Mouse (Mus musculus): Measurements from ENCODE around the gene Sod3. TPM values are rescaled to one million over a fixed set of nuclear protein-coding genes. Genes with fewer than 3 reads are reported as not detected.

Sod3 gene
- total RNA-seq, 4 experiments from 2014 or later = 10.6 to 16.8 (median 13.2) TPM

GRCm38 (mm10) chr5:52375847-52376246 lies 12.3 kb downstream of the Sod3 start:
- DNase-seq (ENCODE audit: low spot score) = no peak

GRCm38 (mm10) chr5:52382837-52383236 lies 19.2 kb downstream of the Sod3 start:
- DNase-seq (ENCODE audit: low spot score) = no peak

GRCm38 (mm10) chr5:52383748-52384147 lies 20.2 kb downstream of the Sod3 start:
- no peak for DNase-seq (ENCODE audit: low spot score)

DNA sequence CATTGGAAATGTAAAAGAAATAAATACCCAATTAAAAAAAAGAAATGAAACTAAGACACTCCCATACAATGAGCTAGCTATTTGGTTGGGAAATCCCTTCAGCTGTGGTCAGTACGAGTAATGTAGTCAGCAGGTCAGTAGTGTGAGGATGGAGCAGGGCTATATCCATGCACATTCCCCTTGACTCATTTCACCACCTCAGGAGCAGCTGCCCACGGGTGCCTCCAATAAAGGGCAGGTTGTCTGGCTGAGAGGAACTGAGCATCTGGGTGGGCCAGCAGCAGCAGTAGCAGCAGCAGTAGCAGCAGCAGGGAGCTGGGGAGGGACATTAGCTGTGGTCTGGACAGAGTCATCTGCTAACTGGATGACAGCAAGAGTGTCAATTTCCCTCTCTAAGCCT lies 22.4 kb downstream of the Sod3 start:
- no peak for DNase-seq (ENCODE audit: low spot score)

DNA sequence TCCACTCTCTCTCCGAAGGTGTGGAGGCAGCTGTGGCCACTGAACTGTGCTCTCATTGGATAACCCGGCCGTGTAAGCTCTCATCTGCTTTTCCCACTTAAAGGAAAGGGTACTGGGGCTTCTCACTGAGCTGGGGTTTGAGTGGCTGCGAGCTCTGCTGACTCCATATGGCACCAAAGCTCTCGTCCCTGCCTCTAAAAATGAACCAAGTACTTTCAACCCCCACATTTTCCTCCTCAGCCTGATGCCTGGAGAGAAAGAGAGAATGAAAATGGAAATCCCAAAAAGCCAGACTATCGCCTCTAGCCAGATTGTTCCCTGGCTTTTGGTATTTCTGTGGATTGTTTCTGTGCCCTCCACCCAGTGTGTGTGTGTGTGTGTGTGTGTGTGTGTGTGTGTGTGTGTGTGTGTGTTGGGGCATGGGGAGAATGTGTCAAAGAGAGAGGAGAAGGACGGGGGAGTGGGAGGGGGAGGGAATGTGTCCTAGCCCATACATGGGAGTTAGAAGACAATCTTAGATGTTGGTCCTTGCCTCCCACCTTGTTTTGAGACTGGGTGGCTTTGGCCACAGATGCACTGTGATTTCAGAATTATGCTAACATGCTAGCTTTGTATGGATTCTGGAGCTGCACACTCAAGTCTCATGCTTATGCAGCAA lies 24.6 kb downstream of the Sod3 start:
- DNase-seq (ENCODE audit: low spot score) = no peak

DNA sequence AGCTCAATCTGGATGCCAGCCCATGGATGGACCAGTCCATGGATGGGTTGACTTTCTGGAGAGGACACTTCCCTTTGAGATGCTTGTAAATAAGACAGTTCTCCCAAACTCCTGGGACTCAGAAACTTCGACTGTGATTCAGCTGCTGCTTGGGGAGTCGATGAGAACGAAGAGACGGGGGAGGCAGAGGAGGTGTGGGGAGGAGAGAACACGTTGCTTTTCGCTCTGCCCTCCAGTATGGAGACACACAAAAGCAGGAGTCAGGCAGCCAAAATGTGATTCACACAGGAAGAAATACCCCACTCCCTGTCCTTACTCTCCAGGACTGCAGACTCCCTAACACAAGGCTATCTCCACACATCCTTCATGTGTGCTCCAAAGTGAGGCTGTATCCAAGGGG lies 26.8 kb downstream of the Sod3 start:
- DNase-seq (ENCODE audit: low spot score) = no peak

GRCm38 (mm10) chr5:52391471-52391870 lies 27.9 kb downstream of the Sod3 start:
- no peak for DNase-seq (ENCODE audit: low spot score)

DNA sequence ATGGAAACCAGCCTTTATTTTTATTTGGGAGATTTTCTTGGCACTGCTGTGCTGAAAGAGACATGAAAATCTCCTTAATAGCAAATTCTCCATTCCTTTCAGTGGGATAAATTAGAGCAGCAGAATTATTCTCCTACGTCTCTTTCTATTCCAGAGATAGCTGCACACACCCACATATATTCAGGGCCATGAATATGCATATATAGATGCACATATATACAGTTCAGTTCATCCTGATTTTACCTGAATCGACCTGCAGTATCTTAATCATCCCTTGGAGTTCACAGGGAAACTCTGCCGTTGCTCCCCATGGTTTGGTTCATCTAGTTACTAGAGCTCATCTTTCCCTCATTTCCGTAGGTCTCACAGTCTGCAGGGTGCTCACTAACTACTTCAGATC lies 30.2 kb downstream of the Sod3 start:
- no peak for DNase-seq (ENCODE audit: low spot score)

- DNase-seq (ENCODE audit: low spot score) = no peak
Measured at GRCm38 (mm10) chr5:52404373-52404772, 40.8 kb downstream of the Sod3 start.

GRCm38 (mm10) chr5:52408668-52409315 lies 45.2 kb downstream of the Sod3 start:
- DNase-seq (ENCODE audit: low spot score) = no peak

GRCm38 (mm10) chr5:52410197-52410596 lies 46.6 kb downstream of the Sod3 start:
- DNase-seq (ENCODE audit: low spot score) = no peak

- no peak for DNase-seq (ENCODE audit: low spot score)
Measured at GRCm38 (mm10) chr5:52411567-52411966, 48.0 kb downstream of the Sod3 start.

DNA sequence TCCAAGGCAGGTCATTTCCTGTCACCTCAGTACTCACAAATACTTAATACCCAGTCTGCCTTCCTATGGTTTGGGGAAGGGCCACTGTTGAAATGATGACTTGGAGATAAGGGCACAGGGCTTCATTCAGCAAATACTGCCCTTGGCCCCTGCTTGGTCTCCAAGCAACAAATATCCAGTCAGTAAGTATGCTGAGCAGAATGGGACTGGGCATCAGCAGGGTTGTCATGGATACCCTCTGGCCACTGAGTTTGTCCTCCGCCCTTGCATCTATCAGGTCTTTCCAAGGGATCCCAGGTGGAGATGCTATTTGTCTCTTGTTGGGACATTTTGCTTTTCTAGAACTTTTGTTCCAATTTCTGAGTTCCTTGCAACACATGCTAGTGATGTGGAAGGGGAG lies 51.6 kb downstream of the Sod3 start:
- DNase-seq (ENCODE audit: low spot score) = no peak

- no peak for DNase-seq (ENCODE audit: low spot score)
Measured at GRCm38 (mm10) chr5:52415917-52416316, 52.3 kb downstream of the Sod3 start.

- DNase-seq (ENCODE audit: low spot score) = no peak
Measured at GRCm38 (mm10) chr5:52416485-52416884, 52.9 kb downstream of the Sod3 start.

Other genes starting within 250 kb of the Sod3 start
- 10 to 100 TPM; 48.0 to 56.4 (median 51.7) TPM for gene Dhx15, start 173.3 kb upstream of the Sod3 start, total RNA-seq (2022)
- gene Ccdc149, start 107.7 kb downstream of the Sod3 start, total RNA-seq (2022) = 1 to 10 TPM; 6.4 to 9.6 (median 8.7) TPM
- under 1 TPM; 0.47 to 0.97 (median 0.67) TPM for gene Lgi2, start 202.7 kb downstream of the Sod3 start, total RNA-seq (2022)

All from heart, adult 8-10 months (tissue).